Mouse (Mus musculus) T-helper 17 cell (primary cell): ENCODE data around the gene Tnrc6b.
"Not testable (repeated sequence)": the region's sequence is repeated elsewhere in the genome, so short reads cannot be mapped to it uniquely, and the experiment has no call there.

Source experiments
- in situ Hi-C, 2 experiments: fragments of 300-600 bp; cut with MboI, MseI; formaldehyde crosslinking; loops; 1 replicate in 1 of 2; 2 replicates in 1 of 2; pipeline ENCODE4 v1.15.1; 2025; ENCODE audit warnings: high pct_unique_total_duplicates in 2 of 2

Gene Tnrc6b

DNA sequence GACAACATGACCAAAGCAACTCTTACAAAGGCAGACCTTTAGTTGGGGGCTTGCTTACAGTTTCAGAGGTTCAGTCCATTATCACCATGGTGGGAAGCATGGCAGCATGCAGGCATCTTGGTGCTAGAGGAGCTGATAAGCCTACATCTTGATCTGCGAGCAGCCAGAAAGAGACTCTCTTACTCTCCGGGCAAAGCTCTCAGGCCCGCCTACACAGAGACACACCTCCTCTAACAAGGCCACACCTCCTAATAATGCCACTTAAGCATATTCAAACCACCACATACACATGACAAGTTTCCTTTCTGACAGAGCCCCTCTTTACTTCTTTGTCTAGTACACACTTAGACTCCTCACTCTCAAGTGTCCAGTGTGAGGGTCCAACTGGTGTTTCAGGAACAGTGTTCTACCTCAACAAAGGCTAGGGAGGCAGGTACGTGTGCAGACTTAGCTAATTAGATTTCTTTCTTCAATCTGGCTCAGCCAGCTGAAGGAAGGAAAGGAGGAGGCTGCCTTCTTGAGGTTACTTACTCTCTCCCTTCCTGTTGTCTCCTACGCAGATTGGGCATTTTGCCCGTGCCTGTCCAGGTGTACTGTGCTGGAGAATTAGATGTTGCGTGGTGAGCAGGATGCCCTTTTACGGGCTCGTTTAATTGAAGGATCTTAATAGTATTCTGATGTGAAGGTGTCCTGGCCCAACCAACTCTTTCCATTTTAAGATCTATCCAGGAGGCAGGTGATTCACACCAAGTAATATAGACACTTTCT, 128.7 kb downstream of the Tnrc6b start:
- in situ Hi-C loops: no loop called here

DNA sequence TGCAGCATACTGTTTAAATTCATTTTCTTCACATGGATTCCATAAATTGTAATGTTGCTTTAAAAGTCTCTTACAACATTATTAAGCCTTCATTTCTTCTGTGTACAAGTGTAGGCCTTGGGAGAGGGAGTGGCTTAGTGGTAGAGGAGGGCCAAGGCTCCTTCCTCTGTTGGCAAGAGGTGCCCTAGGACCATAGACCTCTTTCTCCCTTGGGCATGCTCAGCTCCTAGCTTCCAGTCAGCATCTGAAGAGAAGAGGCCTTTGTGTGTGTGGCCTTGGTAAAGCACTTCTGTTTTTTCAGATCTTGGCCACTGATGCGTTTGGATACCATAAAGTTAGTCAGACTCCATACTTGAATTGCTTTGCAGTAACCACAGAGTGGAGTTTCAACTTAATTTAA, 133.1 kb downstream of the Tnrc6b start:
- in situ Hi-C loops: no loop called here

DNA sequence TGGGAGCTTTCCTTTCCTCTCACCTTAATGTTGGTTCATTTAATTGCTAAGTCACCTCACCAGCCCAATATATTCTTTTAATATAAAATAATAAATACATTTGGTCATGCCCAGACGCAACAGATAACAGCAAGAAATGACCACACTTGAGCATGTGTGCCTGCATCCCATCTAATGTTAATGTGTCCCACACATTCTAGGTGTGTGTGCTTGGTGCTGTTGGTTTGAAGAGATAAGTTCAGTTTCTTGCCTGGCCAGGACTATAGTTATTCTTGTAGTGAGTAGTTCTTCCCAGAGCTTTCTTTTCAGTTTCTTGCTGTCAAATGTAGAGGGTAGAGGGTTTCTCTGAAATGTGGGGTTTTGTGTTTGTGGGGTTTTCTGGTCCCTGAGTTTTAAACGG, 133.8 kb downstream of the Tnrc6b start:
- in situ Hi-C loops: no loop called here

DNA sequence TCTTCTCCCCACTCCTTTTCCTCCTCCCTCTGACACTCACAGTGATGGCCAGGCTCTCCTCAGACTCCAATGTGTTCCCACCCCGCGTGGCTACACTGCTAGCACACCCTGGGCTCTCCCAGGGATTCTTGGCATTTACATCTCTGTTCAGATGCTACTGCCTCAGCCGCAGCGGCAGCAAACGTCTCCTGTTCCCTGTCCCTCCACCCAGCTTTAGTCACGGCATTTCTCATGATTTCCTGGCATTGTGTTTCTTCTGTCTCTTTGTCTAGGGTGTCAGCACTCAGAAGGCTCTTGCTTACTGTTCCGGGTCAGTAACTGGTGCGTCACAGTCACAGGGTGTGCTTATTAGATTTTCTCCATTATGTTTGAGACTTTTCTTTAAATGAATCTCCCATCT, 138.9 kb downstream of the Tnrc6b start:
- in situ Hi-C loops: no loop called here

DNA sequence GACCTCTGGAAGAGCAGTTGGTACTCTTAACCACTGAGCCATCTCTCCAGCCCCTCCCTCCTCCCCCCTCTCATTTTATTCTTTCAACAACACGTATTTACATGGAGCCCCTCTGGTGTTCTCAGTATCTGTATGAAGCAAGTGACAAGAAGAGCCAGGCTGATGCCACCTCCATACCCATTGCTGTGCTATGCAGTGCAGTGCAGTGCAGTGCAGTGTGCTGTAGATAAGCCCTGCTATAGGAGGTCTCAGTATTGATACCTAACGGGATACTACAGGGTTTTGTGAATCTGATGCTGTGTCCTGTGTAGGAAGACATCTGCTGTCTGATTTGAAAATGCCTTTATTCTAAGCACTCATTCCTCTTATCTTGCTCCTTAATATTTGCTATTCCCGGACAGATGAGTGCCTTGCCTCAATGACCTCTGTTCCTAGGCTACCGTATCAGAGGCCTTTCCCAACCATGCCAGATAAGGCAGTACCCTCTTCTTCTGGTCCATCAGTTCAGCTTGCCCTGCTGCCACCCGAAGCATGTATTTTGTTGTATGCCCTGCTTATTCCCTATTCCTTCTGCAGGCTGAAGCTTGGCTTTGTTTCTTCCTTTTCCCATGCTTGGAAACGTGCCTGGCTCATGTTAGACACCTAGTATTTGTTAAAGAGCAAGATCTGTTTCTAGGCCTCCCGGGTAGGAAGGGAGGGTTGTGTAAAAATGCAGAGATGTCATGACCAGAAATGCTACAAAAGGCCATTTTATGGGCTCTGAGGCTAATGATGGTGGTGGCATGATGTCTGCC, 139.8 kb downstream of the Tnrc6b start:
- in situ Hi-C loops: no loop called here

DNA sequence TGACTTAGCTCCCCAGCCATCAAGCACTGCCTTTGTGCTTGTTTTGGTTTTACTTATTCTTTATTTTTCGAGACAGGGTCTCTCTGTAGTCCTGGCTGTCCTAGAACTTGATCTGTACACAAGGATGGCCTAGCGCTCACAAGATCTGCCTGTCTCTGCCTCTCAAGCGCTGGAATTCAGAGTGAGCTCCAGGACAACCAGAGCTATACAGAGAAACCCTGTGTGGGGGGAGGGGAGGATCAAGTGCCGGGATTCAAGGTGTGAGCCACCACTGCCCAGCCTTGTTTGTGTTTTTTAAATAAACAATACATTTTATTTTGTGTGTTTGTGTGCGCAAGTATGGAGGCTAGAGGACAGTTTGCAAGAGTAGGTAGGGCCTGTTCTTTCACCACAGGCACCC, 141.0 kb downstream of the Tnrc6b start:
- in situ Hi-C loops: no loop called here

DNA sequence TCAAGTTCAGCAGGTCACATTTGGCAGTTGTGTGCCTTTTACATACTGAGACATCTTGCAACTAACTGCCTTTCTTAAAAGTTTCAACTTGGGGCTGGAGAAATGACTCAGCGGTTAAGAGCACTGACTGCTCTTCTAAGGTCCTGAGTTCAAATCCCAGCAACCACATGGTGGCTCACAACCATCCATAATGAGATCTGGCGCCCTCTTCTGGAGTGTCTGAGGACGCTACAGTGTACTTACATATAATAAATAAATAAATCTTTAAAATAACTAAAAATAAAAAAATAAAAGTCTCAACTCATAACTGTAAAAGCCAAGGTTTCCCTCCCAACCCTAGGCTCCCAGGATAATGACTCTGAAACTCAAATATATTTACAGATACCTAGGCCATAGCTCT, 141.4 kb downstream of the Tnrc6b start:
- in situ Hi-C loops: not testable (repeated sequence)

DNA sequence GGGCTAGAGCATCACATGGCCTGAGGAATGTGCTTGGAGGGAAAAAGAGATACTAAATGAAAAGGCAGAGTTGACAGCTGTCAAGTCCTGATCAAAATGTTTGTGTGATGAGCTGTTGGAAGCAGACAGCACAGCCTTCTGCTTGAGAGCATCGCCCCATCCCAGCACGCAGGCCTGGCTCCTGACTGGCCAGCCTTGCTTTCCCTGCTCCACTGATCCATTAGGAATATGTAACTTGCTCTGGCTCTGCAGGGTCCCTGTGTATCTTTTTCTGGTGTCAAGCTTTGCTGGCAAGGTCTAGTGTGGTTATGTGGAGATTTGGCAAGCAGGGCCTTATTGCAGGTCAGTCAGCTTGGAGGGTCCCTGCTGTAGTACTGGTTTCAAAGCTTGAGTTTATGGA, 148.3 kb downstream of the Tnrc6b start:
- in situ Hi-C loops: no loop called here

DNA sequence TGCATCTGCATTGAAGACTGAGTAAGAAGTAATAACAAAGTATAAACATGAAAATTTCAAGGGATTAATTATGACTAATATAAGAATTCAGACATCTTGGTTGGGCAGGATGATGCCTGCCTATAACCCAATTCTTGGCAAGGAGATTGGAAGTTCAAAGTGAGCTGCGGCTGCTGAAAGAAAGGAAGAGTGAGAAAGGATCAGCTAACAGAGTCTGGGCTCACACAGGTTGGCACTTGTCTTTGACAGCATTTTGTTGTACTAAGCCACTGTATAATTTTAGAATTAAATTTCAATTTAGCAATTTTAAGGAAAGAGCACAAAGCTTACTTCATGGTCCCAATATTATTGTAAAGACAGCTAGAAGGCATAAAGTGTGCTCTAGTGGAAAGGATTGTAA, 150.2 kb downstream of the Tnrc6b start:
- in situ Hi-C loops: no loop called here

DNA sequence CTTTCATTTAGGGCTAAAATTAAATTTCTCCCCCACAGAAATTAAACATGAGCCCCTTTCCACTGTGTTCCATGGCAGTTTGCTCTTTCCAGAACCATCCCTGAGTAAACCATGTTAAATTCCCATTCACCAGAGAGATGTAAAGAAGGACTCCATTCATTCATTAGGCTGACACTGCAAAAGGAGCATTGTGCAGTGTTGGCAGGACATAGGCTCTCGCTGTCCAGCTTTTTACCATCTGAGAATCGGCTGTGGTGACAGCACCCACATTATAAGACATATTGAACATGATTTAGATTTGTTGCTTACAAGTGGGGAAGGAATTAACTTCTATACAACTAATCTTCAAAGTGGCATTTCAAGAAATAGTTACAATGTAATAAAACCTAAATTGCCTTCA, 150.9 kb downstream of the Tnrc6b start:
- in situ Hi-C loops: no loop called here

- in situ Hi-C loops: loop anchor here in 1 of 2 experiments (5.0 kb wide), 1 partner anchor 571 kb away; no protein-coding TSS in a partner anchor
These were observed 157.5 kb downstream of the Tnrc6b start for GRCm38 (mm10) chr15:80868603-80869002.

- in situ Hi-C loops: no loop called here
These were observed 163.6 kb downstream of the Tnrc6b start for GRCm38 (mm10) chr15:80874726-80875125.

- in situ Hi-C loops: no loop called here
These were observed 165.1 kb downstream of the Tnrc6b start for GRCm38 (mm10) chr15:80876231-80876630.

DNA sequence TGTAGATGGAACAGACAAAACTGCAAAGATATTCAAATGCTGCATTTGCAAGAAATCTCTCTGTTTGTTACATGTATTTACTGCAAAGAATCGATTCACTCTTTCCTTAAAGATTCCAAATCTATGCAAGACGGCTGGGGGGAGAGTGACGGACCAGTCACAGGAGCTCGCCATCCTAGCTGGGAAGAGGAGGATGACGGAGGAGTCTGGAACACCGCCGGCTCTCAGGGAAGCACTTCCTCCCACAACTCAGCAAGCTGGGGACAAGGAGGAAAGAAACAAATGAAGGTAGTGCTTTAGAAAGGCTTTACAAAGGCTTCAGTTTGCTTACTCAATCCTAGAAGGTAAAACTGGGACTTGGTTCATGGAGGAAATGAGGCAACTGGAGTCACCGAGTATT, 173.0 kb downstream of the Tnrc6b start:
- in situ Hi-C loops: no loop called here

DNA sequence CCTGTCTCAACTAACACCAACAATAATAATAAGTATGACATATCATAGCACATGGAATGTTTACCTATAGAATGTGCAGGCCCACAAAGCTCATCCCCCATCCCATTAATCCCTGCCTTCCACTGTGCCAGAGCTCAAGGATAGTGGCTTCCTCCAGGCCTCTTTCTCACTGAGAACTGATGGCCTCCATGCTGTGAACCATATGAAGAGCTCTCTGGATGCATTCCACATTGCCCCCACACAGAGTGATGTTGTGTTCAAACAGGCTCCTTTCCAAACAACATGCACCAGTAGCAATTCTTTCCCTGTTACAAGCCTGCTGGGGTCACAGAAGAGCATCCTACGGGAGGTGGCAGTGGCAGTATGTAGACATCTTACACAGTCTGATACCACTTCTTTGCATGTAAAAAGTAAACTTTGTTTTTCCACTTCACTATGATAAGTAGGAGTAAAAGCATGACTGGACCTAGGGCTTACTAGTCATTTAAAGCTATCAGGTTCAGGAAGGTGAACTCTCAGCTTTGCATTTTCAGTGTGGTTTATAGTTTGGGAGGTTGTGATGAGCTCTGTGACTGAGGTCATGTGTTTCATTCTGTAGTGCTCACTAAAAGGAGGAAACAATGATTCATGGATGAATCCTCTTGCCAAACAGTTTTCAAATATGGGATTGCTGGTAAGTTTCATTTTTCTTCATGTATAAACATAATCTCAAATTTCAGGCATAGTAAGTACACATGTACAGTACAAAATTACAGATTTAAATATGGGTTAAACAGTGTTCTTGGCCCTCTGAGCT, 175.4 kb downstream of the Tnrc6b start:
- in situ Hi-C loops: no loop called here

GRCm38 (mm10) chr15:80892341-80892740, 181.2 kb downstream of the Tnrc6b start:
- in situ Hi-C loops: loop anchor here in 1 of 2 experiments (10.0 kb wide), 1 partner anchor 52 kb away; the partner anchor contains the start of gene Adsl

DNA sequence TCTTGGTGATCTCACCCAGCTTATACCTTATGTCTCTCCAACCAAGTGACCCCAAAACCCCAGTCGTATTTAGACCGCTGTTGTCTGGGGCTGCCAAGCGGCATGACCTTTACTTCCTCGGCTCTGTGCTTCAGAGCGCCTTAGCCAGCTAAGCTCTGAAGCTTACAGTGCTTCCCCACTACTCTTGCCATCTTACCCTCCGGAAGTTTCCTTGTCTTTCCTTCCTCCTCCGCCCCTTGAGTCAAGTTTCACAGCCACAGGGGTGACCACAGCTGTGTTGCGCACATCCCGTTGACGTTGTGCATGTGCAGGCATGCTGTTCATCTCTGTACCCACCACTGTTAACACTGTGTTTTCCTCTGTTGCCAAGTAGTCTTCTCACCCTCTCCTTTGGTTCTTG, 185.6 kb downstream of the Tnrc6b start:
- in situ Hi-C loops: loop anchor here in 1 of 2 experiments (5.0 to 10.0 kb wide), 2 partner anchors 48 to 401 kb away; partner anchors contain the start of gene Adsl

DNA sequence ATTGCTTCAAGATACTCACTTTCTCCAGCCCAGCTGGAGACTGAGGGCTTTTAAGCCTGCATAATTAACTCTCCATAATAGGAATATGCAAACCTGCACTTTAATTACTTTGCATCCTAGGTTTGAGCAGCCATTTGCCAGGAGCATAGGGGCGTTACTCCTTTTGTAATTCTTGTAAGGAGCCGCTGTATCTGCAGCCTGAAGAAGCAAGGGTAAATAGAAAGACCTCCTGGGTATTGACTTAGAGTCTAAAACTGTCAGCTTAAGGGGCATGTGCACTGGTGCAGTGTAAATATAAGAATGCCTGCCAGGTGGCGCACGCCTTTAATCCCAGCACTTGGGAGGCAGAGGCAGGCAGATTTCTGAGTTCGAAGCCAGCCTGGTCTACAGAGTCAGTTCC, 186.8 kb downstream of the Tnrc6b start:
- in situ Hi-C loops: loop anchor here in 1 of 2 experiments (5.0 to 10.0 kb wide), 2 partner anchors 47 to 399 kb away; partner anchors contain the start of gene Adsl

DNA sequence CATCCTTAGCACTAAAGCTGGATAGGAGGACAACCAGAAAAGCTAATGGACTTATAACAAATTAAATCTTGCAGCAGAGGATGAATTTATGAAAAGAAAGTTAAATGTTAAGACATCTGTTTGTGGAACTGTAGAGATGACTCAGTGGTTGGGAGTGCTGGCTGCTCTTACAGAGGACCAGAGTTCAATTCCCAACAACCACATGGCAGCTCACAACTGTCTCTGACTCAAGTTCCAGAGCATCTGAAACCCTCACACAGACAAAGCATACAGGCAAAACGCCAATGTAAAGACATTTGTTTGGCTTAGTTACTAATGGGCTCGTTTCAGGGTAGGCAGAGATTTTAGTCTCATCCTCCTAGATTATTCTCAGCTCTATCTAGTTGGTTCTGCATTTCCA, 188.7 kb downstream of the Tnrc6b start:
- in situ Hi-C loops: loop anchor here in 1 of 2 experiments (5.0 to 10.0 kb wide), 2 partner anchors 45 to 397 kb away; partner anchors contain the start of gene Adsl

- in situ Hi-C loops: no loop called here
These were observed 190.8 kb downstream of the Tnrc6b start for GRCm38 (mm10) chr15:80901806-80902513.

GRCm38 (mm10) chr15:80904776-80905175, 193.7 kb downstream of the Tnrc6b start:
- in situ Hi-C loops: not testable (repeated sequence)
